Mouse (Mus musculus): ENCODE measurements around the gene Tubgcp4.

DNA sequence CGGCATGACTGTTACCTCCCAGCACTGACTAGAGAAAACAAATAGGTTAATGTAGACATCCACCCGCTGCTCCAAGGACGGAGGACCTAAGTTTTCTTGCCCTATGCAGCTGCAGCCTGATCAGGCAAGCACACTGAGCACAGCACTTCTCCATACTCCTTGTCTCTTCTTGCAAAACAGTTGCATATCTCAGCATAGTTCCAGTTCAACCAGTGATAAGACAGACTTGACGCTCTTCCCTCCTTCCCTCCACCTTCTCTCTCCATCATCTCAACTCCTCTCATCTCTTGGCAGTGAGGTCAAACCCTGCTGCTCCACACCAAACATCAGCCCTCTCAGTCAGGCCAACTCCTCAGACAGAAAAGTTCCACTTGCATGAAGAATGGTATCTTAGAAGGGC lies 57.7 kb downstream of the Tubgcp4 start:
- TF ChIP-seq CTCF (IDR thresholded peaks at IDR 0.05; ENCODE audit: low read depth) (no peak), EP300 (IDR thresholded peaks at IDR 0.05; ENCODE audit: low read depth) (no peak)
